Mouse (Mus musculus): ENCODE results near the gene Trp53bp1.

DNA sequence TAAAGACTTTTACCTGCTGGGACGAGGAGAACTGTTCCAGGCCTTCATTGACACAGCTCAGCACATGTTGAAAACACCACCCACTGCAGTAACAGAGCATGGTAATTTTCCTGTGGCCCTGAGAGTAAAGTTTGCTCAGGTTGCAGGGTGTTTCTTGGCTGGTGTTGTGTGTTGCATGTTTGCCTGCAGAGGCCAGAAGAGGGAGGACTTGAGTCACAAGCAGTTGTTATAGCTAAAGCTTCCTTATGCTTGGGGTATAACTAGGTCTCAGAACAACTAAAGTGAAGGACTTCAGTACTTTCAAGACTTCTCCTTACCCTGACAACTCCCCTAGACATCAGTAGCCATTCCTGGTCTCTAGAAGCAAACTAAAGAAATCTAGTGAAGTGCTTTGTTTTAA, 82.7 kb downstream of the Trp53bp1 start:
- TF ChIP-seq CTCF (IDR thresholded peaks at IDR 0.05; ENCODE audit: low read depth) = peak; percentile 47
- no peak for TF ChIP-seq EP300 (IDR thresholded peaks at IDR 0.05; ENCODE audit: low read depth)
